Mouse (Mus musculus) stomach, postnatal 0 days (tissue): Measurements from ENCODE around the gene Zfp341. TPM values are rescaled to one million over a fixed set of nuclear protein-coding genes. Genes with fewer than 3 reads are reported as not detected.
A peak's percentile ranks its signal among the peaks of the same experiment; 100 is the strongest.

ENCODE experiments used
- ATAC-seq: fragments of 200-750 bp; cut with Nextera tagmentation; 2 replicates; pipeline ENCODE4 v1.8.0; 2017; ENCODE audit not compliant: low FRiP score, low TSS enrichment
- DNase-seq: peaks from one replicate; pipeline ENCODE4 v3.0.0-alpha.2; 2016; ENCODE audit warnings: low spot score
- H3K27ac ChIP-seq: fragments of 300-500 bp; sonication (generic); replicated peaks from 2 replicates; pipeline ENCODE4 v1.5.1; 2014; ENCODE audit warnings: mild to moderate bottlenecking, control low read depth
- H3K27me3 ChIP-seq: fragments of 300-500 bp; sonication (generic); 2 replicates; pipeline ENCODE4 v1.6.1; 2014; ENCODE audit warnings: low read length; ENCODE audit not compliant: control insufficient read depth, insufficient read depth
- H3K36me3 ChIP-seq: fragments of 300-500 bp; sonication (generic); 2 replicates; pipeline ENCODE4 v1.6.1; 2014; ENCODE audit warnings: low read length, mixed read lengths; ENCODE audit not compliant: control insufficient read depth, insufficient read depth
- H3K4me1 ChIP-seq: fragments of 300-500 bp; sonication (generic); replicated peaks from 2 replicates; pipeline ENCODE4 v1.6.1; 2014; ENCODE audit warnings: antibody characterized with exemption; ENCODE audit not compliant: control insufficient read depth, insufficient read depth
- H3K4me2 ChIP-seq: fragments of 300-500 bp; sonication (generic); replicated peaks from 2 replicates; pipeline ENCODE4 v1.6.1; 2014; ENCODE audit warnings: low read depth, mild to moderate bottlenecking, control low read depth, moderate library complexity
- H3K4me3 ChIP-seq: fragments of 300-500 bp; sonication (generic); 2 replicates; pipeline ENCODE4 v1.5.1; 2014; ENCODE audit warnings: low read depth, low read length, control low read depth
- H3K9ac ChIP-seq: fragments of 300-500 bp; sonication (generic); 2 replicates; pipeline ENCODE4 v1.6.1; 2014; ENCODE audit warnings: mild to moderate bottlenecking, low read length, control low read depth, mixed read lengths
- H3K9me3 ChIP-seq: fragments of 300-500 bp; sonication (generic); 2 replicates; pipeline ENCODE4 v1.6.1; 2016; ENCODE audit warnings: low read length; ENCODE audit not compliant: control insufficient read depth
- CTCF ChIP-seq: IDR thresholded peaks from 2 replicates; pipeline ENCODE4 v1.5.1; 2016; ENCODE audit warnings: antibody characterized with exemption, low read depth, mild to moderate bottlenecking, moderate library complexity
- EP300 ChIP-seq: optimal IDR thresholded peaks from 2 replicates; pipeline ENCODE3; 2016; ENCODE audit warnings: antibody characterized with exemption
- WGBS: fragments of 180-500 bp; shearing (Covaris S2); extraction: QIAGEN DNeasy Blood & Tissue Kit; methylation state at CpG from one replicate; pipeline ENCODE4 v1.1.7; 2014; 5-methylcytosine and 5-hydroxymethylcytosine counted together
- polyA plus RNA-seq: library from polyadenylated mRNA; unstranded; fragments of >200 nt; fragmentation: Nextera tagmentation; extraction: Ambion mirVana; gene quantifications from 2 replicates; pipeline ENCODE4 v1.2.1, GENCODE M21; 2015

Gene Zfp341
- polyA plus RNA-seq, 1 experiment from 2014 or later: 0.27 TPM

GRCm38 (mm10) chr2:154659531-154660074, 46.5 kb downstream of the Zfp341 start:
- ATAC-seq (no peak), DNase-seq (no peak)
- Histone ChIP-seq H3K4me2 (peak overlapping the region; percentile 60), H3K27ac (0 out of 2 replicates have a peak overlapping the region, but pooled peaks have one; percentile 13), H3K27me3 (no peaks in the 10 kb centered on the region), H3K4me3 (no peak overlapping the region; the same call in 1 of the 2 replicates), H3K9ac (0 out of 2 replicates have a peak overlapping the region, but pooled peaks have one; percentile 31), H3K4me1 (peaks cover 6% of the 10 kb centered on the region; the same call in 1 of the 2 replicates), H3K36me3 (no peaks in the 10 kb centered on the region), H3K9me3 (no peaks in the 10 kb centered on the region)
- 83% methylated on average over 3 of the region's 5 CpGs for WGBS
- TF ChIP-seq CTCF (no peak), EP300 (no peak)

- no peak overlapping the region for H3K9ac ChIP-seq
- no peaks in the 10 kb centered on the region for H3K27me3 ChIP-seq
- H3K4me2 ChIP-seq: no peak overlapping the region
- H3K4me3 ChIP-seq: no peak overlapping the region
- no peak overlapping the region for H3K27ac ChIP-seq
- DNase-seq (no peak), ATAC-seq (no peak)
- no peaks in the 10 kb centered on the region for H3K9me3 ChIP-seq
- TF ChIP-seq EP300 (no peak), CTCF (no peak)
- 88% methylated on average over 7 of the region's 7 CpGs for WGBS
- peaks cover 3% of the 10 kb centered on the region; the same call in 1 of the 2 replicates for H3K36me3 ChIP-seq
- H3K4me1 ChIP-seq: peaks cover under 1% of the 10 kb centered on the region; the same call in 1 of the 2 replicates
Observed at GRCm38 (mm10) chr2:154668680-154669079, 55.6 kb downstream of the Zfp341 start.

GRCm38 (mm10) chr2:154670106-154670505, 57.0 kb downstream of the Zfp341 start:
- 74% methylated on average over 4 of the region's 4 CpGs for WGBS
- H3K4me1 ChIP-seq: peaks cover 2% of the 10 kb centered on the region; the same call in 1 of the 2 replicates
- no peaks in the 10 kb centered on the region for H3K9me3 ChIP-seq
- H3K36me3 ChIP-seq: peaks cover 3% of the 10 kb centered on the region; the same call in 1 of the 2 replicates
- DNase-seq: no peak
- no peak overlapping the region for H3K9ac ChIP-seq
- no peak for ATAC-seq
- TF ChIP-seq CTCF: no peak
- TF ChIP-seq EP300: no peak
- no peak overlapping the region for H3K4me2 ChIP-seq
- H3K27me3 ChIP-seq: no peaks in the 10 kb centered on the region
- H3K27ac ChIP-seq: no peak overlapping the region
- no peak overlapping the region for H3K4me3 ChIP-seq

- Histone ChIP-seq H3K27me3 (no peaks in the 10 kb centered on the region), H3K9me3 (no peaks in the 10 kb centered on the region), H3K9ac (no peak overlapping the region), H3K36me3 (0 out of 2 replicates have a peak, but pooled peaks cover 3% of the 10 kb centered on the region), H3K4me1 (peaks cover 2% of the 10 kb centered on the region; the same call in 1 of the 2 replicates), H3K27ac (no peak overlapping the region), H3K4me2 (no peak overlapping the region), H3K4me3 (no peak overlapping the region)
- ATAC-seq: no peak
- WGBS: 74% methylated on average over 4 of the region's 4 CpGs
- DNase-seq: no peak
- no peak for TF ChIP-seq EP300
- no peak for TF ChIP-seq CTCF
Observed at GRCm38 (mm10) chr2:154670741-154671140, 57.6 kb downstream of the Zfp341 start.

- no peak overlapping the region for H3K9ac ChIP-seq
- TF ChIP-seq EP300 (no peak), CTCF (no peak)
- peaks cover 6% of the 10 kb centered on the region; the same call in 1 of the 2 replicates for H3K4me1 ChIP-seq
- no peak overlapping the region for H3K27ac ChIP-seq
- H3K9me3 ChIP-seq: no peaks in the 10 kb centered on the region
- no peak overlapping the region for H3K4me3 ChIP-seq
- WGBS: 74% methylated on average over 4 of the region's 4 CpGs
- no peak overlapping the region for H3K4me2 ChIP-seq
- H3K27me3 ChIP-seq: no peaks in the 10 kb centered on the region
- H3K36me3 ChIP-seq: 0 out of 2 replicates have a peak, but pooled peaks cover 3% of the 10 kb centered on the region
- ATAC-seq: no peak
- DNase-seq: no peak
Observed at GRCm38 (mm10) chr2:154674008-154674407, 60.9 kb downstream of the Zfp341 start.
